Mouse (Mus musculus) heart, postnatal 10 days (tissue): ENCODE results near the gene Odf2. TPM values are rescaled to one million over a fixed set of nuclear protein-coding genes. Genes with fewer than 3 reads are reported as not detected.

Source experiments
- microRNA-seq, 2 experiments: library from miRNA; unstranded; fragments of <30 nt; microRNA quantifications; one replicate each; pipeline ENCODE4 v1.2.0; 2022
- total RNA-seq, 2 experiments: library from RNA; stranded (reverse); gene quantifications; 2 replicates each; pipeline ENCODE4 v1.2.3; 2021

The Odf2 gene
- total RNA-seq, 2 experiments from 2014 or later = 30.5 to 33.8 TPM

Small RNAs within 50 kb of the gene (microRNA-seq; reads per million reads assigned to microRNA genes)
- gene Mir219a-2 (0 reads per million in 2 experiments), gene Mir219b (0 reads per million in 2 experiments)

Other genes starting within 250 kb of the Odf2 start
- not detected for gene Gm13420, start 137.5 kb upstream of the Odf2 start, total RNA-seq
- not detected for gene Gm13547, start 129.9 kb upstream of the Odf2 start, total RNA-seq
- 10 to 100 TPM; 14.3 to 17.5 TPM for gene Coq4, start 101.7 kb upstream of the Odf2 start, total RNA-seq
- gene Trub2, start 100.7 kb upstream of the Odf2 start, total RNA-seq = 10 to 100 TPM; 37.2 to 37.4 TPM
- gene Slc27a4, start 86.6 kb upstream of the Odf2 start, total RNA-seq = 10 to 100 TPM; 21.4 to 22.4 TPM
- 10 to 100 TPM; 36.5 to 40.4 TPM for gene Urm1, start 69.1 kb upstream of the Odf2 start, total RNA-seq
- 10 to 100 TPM; 13.0 to 13.9 TPM for gene Cercam, start 20.1 kb upstream of the Odf2 start, total RNA-seq
- gene Gle1, start 46.2 kb downstream of the Odf2 start, total RNA-seq = 10 to 100 TPM; 26.0 to 26.2 TPM
- gene Sptan1, start 76.3 kb downstream of the Odf2 start, total RNA-seq = 100 to 1,000 TPM; 334 to 351 TPM
- gene Wdr34, start 159.7 kb downstream of the Odf2 start, total RNA-seq = 10 to 100 TPM in 1 of 2 experiments, 1 to 10 TPM in 1; 9.1 to 11.6 TPM
- 100 to 1,000 TPM; 131 to 149 TPM for gene Set, start 168.2 kb downstream of the Odf2 start, total RNA-seq
- gene Pkn3, start 188.5 kb downstream of the Odf2 start, total RNA-seq = 10 to 100 TPM; 11.4 to 12.9 TPM
- 1 to 10 TPM; 7.5 to 7.8 TPM for gene Zdhhc12, start 204.4 kb downstream of the Odf2 start, total RNA-seq
- 10 to 100 TPM; 25.7 to 26.7 TPM for gene Zer1, start 235.4 kb downstream of the Odf2 start, total RNA-seq
- 10 to 100 TPM; 19.7 to 24.1 TPM for gene Tbc1d13, start 244.5 kb downstream of the Odf2 start, total RNA-seq